Mouse (Mus musculus): ENCODE results near the gene Ddx11.
"Not testable (repeated sequence)": the region's sequence is repeated elsewhere in the genome, so short reads cannot be mapped to it uniquely, and the experiment has no call there.

Gene Ddx11

GRCm38 (mm10) chr17:66118991-66119390 is 4.3 kb upstream of the Ddx11 start:
- DNase-seq = no peak

DNA sequence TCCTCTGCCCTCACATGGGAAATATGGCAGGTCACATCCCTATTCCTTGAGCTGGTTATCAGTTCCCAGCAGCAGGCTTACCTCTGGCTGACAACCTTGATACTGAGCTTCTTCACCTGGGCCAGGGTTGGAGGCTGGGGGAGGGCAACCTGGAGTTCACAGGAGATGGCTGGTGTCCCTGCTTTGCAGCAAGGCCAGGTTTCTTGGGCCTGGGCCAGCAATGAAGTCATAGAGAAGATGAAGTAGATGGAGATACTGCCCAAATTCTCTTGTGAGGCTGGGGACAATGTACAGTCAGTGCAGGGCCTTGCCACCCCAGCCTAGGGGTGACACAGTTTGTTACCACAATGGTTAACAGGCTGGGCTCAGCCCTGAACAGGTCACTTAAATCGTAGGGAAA is 2.6 kb upstream of the Ddx11 start:
- DNase-seq = no peak

GRCm38 (mm10) chr17:66123816-66124610 is 693 bp downstream of the Ddx11 start:
- DNase-seq = no peak

- DNase-seq = no peak
Observed at GRCm38 (mm10) chr17:66125211-66125610, 1.9 kb downstream of the Ddx11 start.

DNA sequence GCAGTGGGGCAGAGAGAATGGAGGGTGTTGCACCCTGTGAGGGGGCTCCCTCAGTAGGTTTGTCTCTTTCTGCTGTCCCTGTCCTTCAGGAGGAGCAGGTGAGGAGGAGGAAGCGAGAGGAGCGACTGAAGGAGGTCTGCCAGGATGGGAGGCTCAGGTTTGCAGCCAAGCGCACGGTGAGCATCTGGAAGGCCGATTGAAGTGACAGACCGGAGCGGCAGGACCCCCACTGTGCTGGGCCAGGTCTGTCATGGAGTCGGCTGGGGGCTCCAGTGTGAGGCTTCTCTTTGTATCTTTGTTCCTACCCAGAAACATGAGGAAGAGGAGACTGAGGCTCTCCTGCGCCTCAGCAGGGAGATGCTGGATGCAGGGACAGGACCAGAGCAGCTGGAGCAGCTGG is 7.1 kb downstream of the Ddx11 start:
- no peak for DNase-seq

GRCm38 (mm10) chr17:66131212-66131611 is 7.9 kb downstream of the Ddx11 start:
- no peak for DNase-seq

DNA sequence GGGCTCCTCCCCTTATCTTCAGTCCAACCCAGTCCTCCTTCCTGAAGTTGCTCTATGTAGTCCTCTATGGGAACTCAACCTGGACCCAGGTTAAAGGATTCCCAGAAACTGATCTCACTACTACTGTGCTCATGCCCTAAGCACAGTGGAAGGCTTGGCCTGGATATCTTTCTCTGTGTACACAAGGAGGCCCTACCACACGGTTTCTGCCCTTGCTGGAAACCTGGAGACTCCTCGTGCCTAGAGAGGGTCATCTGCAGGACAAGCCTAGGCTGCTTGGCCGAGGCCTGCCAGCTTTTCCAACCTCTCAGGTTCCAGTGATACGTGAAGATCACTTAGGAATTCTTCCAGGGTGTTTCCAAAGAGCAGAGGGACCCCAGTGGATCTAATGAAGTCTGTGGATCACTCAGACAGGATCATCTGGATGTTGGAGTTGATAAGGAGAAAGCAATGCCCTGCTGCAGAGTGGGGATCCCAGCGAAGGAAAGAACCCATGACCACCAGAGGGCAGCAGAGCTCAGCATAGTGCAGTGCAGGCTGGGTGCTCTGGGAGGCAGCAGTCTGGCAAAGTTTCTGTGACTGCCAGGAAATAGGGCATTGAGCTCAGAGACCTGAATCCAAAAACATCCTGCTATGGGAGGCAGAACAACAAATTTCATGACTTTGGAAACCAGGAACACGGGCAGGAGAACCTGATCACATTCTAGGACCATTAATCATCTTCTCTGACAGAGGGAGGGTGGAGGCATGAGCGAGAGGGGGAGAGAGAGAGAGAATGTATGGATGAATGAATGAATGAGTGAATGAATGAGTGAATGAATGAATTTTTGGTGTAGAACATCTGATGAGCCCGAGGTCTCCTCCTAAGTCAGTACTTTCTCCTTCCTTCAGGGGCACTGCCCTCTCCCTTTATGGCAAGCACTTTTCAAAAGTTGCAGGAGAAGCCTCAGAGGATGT is 29.7 kb downstream of the Ddx11 start:
- not testable (repeated sequence) for DNase-seq

DNA sequence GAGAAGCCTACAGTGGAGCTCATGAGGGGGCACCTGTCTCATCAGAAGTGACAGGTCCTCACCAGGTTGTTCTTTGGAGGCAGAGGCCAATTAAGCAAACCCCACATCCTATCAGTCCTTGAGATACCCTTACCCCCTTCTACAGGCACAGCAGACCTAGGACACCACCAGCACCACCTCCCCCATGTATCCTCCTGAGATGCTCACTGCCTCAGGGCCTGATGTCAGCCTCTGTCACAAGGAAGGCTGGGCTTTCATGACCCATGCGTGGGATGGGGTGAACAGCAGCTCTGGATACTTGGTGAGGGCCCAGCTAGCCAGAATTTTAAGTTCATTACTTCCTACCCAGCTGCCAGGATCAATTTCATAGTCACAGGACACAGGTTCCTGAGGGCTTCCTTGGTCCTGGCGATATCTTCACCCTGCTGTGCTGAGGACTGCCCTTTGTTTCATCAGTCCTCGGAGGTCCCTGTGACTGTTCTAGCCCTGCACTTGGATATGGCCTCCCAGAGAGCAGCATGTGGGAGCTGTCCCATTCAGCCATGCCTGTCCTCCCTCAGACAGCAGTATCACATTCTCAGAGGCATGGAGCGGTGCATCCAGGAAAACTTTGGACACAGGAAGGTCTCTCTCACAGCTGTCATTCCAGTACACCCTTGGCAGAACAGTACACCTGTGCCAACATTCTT is 30.6 kb downstream of the Ddx11 start:
- DNase-seq = not testable (repeated sequence)

GRCm38 (mm10) chr17:66154876-66155275 is 31.6 kb downstream of the Ddx11 start:
- no peak for DNase-seq

DNA sequence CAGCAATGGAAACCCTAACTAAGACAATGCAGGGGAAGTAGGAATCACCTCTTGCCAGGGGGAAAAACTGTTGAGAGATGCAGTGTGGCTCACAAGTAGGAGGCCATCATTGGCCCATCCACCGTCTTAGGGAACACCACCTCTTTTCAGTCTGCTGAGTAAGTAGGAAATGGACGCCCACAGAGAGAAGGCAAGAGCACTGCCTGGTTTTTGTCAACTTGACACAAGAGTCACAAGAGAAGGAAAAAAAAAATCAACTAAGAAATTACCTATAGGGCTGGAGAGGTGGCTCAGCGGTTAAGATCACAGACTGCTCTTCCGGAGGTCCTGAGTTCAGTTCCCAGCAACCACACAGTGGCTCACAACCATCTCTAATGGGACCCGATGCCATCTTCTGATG is 35.0 kb downstream of the Ddx11 start:
- DNase-seq = no peak

GRCm38 (mm10) chr17:66167141-66167540 is 43.8 kb downstream of the Ddx11 start:
- not testable (repeated sequence) for DNase-seq

DNA sequence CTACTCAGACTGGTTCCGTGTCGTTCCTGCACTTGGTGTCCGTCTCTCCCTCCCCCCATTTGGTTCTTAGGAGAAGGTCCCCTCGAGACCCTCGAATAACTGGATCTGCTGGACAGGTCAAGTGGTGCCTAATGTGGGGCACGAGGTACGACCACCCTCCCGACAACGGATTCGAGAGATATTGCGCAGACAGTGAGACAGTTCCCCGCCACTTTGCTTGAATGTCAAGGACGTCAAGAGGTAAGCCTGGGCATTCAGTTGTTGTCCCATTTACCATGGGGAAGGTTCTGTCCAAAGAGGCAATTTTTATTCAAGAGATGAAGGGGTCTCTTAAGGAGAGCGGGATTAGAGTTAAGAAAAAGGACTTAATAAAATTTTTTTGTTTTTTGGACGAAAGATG is 47.7 kb downstream of the Ddx11 start:
- not testable (repeated sequence) for DNase-seq

DNA sequence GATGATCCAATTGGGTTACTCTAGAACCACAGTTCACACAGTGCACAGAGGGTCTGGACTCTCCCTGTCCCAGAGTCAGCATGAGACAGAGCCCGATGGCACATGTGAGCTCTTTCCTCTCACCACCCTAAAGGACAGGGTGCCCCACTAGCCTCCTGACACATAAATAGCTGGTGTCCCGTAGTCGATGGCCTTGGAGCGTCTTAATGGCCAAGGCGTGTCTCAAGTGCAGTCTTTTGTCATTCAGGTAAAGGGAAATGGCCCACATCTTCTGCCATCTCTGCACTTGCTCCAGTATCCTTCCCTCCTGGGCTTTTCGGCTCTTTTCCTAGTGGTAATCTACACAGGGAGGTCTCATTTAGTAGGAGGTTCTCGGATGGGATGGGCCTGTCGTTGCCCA is 67.3 kb downstream of the Ddx11 start:
- DNase-seq = no peak

- DNase-seq = no peak
Observed at GRCm38 (mm10) chr17:66197041-66197440, 73.7 kb downstream of the Ddx11 start.

Data from right cerebral cortex, postnatal 25 days (tissue).